Mouse (Mus musculus): ENCODE measurements around the gene Emc9. TPM values are rescaled to one million over a fixed set of nuclear protein-coding genes. Genes with fewer than 3 reads are reported as not detected.

Gene Emc9
- polyA plus RNA-seq, 1 experiment from 2014 or later = 16.6 TPM

DNA sequence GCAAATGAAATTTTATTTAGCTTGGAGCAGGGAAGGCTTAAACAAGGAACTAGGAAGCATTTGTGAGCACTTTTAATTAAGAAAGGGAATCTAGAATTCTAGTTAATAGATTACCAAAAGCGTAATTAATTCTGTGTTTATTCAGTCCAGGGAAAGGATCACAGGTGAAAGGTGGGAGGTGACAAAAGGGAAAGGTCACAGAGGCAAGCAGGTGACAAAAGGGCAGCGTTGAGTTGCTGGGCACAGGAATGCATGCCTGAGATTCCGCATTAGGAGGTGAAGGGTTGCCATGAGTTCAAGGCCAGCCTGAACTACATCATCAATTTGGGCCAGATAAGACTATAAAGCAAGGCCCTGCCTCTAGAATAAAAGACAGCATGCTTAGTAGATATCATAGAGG, 17.6 kb downstream of the Emc9 start:
- Histone ChIP-seq H3K36me3 (ENCODE audit: insufficient read depth, low read length) (peaks cover 51% of the 10 kb centered on the region), H3K9me3 (replicated peaks; ENCODE audit: low read length) (no peaks in the 10 kb centered on the region), H3K9ac (ENCODE audit: low read depth, low read length) (no peak overlapping the region), H3K27me3 (ENCODE audit: insufficient read depth, low read length) (no peaks in the 10 kb centered on the region), H3K4me3 (replicated peaks; ENCODE audit: low read depth, low read length) (no peak overlapping the region), H3K27ac (peak overlapping the region; percentile 57; the same call in 1 of the 2 replicates), H3K4me2 (ENCODE audit: low read length) (no peak overlapping the region), H3K4me1 (replicated peaks; ENCODE audit: insufficient read depth, low read length) (no peaks in the 10 kb centered on the region)
- no peak for ATAC-seq (replicated peaks; ENCODE audit: low FRiP score, low read depth)
- 76% methylated on average over 3 of the region's 3 CpGs for WGBS
- DNase-seq (ENCODE audit: low spot score) = no peak
- TF ChIP-seq CTCF (IDR thresholded peaks at IDR 0.05; ENCODE audit: low read depth) = no peak

DNA sequence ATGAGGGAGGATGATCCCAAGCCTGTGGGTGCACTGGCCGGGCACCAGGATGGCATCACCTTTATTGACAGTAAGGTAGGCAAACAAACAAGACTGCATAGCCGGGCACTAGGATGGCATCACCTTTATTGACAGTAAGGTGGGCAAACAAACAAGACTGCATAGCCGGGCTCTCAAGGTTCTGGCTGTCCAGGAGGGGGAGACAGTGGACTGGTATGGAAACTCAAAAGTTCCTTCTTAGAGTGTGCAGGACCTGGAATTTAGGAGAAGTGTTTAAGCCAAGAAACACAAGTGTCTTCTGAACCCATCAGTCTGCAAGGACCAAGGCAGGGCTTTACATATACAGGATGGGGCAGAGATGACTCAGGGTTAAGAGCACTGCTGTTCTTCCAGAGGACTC, 19.4 kb downstream of the Emc9 start:
- ATAC-seq (replicated peaks; ENCODE audit: low FRiP score, low read depth) (no peak), DNase-seq (ENCODE audit: low spot score) (peak; percentile 19)
- H3K36me3 ChIP-seq (ENCODE audit: insufficient read depth, low read length) = peaks cover 51% of the 10 kb centered on the region
- no peak overlapping the region for H3K4me2 ChIP-seq (ENCODE audit: low read length)
- no peaks in the 10 kb centered on the region for H3K9me3 ChIP-seq (replicated peaks; ENCODE audit: low read length)
- H3K27me3 ChIP-seq (ENCODE audit: insufficient read depth, low read length) = no peaks in the 10 kb centered on the region
- no peak overlapping the region for H3K9ac ChIP-seq (ENCODE audit: low read depth, low read length)
- peak; percentile 44; the same call in 1 of the 2 replicates for TF ChIP-seq CTCF (IDR thresholded peaks at IDR 0.05; ENCODE audit: low read depth)
- peaks cover 9% of the 10 kb centered on the region; the same call in 1 of the 2 replicates for H3K4me1 ChIP-seq (replicated peaks; ENCODE audit: insufficient read depth, low read length)
- H3K27ac ChIP-seq = no peak overlapping the region
- WGBS = 88% methylated on average over 3 of the region's 3 CpGs
- H3K4me3 ChIP-seq (replicated peaks; ENCODE audit: low read depth, low read length) = no peak overlapping the region

DNA sequence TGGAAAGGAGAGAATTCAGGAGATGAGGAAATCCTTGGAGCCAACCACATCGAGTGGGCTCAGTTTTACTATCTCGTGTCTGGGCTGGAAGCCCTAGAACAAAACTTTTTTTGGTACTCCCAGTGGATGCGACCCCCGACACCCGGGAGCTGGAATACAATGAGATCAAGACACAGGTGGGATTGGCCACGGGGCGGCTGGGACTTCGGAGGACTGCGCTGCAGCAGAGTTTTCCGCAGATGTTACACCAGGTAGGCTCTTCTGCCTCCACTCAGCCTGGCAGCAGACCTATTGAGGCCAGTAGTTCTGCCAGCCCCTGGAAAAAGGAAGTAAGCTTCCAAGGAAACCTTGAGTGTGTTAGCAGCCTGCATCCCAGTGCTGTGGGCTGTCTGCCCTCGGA, 21.9 kb downstream of the Emc9 start:
- no peak for ATAC-seq (replicated peaks; ENCODE audit: low FRiP score, low read depth)
- H3K4me2 ChIP-seq (ENCODE audit: low read length) = no peak overlapping the region
- 95% methylated on average over 11 of the region's 11 CpGs for WGBS

DNA sequence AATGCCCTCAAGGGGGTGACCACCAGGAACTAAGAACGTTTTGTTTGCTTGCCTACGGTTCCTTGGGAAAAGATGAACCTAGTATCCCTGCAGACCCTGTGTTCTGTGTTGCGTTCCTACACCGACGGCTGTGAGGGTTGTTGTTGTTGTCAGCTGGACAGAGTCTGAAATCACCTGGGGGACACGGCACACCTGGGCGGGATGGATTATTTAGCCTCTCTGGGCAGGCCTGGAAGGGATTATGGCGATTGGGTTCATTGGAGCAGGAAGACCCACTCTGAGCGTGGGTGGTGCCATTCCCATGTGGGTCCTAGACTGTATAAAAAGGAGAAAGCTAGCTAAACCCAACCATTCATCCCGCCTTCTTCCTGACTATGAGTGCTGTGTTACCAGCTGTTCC, 23.2 kb downstream of the Emc9 start:
- H3K4me3 ChIP-seq (replicated peaks; ENCODE audit: low read depth, low read length) = no peak overlapping the region

More for the DNA sequence above, 21.9 kb downstream of the Emc9 start:
- H3K9ac ChIP-seq (ENCODE audit: low read depth, low read length) = no peak overlapping the region
- TF ChIP-seq CTCF (IDR thresholded peaks at IDR 0.05; ENCODE audit: low read depth) = no peak
- H3K9me3 ChIP-seq (replicated peaks; ENCODE audit: low read length) = no peaks in the 10 kb centered on the region
- H3K27me3 ChIP-seq (ENCODE audit: insufficient read depth, low read length) = no peaks in the 10 kb centered on the region
- no peak for DNase-seq (ENCODE audit: low spot score)
- no peak overlapping the region for H3K4me3 ChIP-seq (replicated peaks; ENCODE audit: low read depth, low read length)
- peaks cover 37% of the 10 kb centered on the region for H3K36me3 ChIP-seq (ENCODE audit: insufficient read depth, low read length)
- H3K27ac ChIP-seq = no peak overlapping the region
- peaks cover 9% of the 10 kb centered on the region; the same call in 1 of the 2 replicates for H3K4me1 ChIP-seq (replicated peaks; ENCODE audit: insufficient read depth, low read length)

DNA sequence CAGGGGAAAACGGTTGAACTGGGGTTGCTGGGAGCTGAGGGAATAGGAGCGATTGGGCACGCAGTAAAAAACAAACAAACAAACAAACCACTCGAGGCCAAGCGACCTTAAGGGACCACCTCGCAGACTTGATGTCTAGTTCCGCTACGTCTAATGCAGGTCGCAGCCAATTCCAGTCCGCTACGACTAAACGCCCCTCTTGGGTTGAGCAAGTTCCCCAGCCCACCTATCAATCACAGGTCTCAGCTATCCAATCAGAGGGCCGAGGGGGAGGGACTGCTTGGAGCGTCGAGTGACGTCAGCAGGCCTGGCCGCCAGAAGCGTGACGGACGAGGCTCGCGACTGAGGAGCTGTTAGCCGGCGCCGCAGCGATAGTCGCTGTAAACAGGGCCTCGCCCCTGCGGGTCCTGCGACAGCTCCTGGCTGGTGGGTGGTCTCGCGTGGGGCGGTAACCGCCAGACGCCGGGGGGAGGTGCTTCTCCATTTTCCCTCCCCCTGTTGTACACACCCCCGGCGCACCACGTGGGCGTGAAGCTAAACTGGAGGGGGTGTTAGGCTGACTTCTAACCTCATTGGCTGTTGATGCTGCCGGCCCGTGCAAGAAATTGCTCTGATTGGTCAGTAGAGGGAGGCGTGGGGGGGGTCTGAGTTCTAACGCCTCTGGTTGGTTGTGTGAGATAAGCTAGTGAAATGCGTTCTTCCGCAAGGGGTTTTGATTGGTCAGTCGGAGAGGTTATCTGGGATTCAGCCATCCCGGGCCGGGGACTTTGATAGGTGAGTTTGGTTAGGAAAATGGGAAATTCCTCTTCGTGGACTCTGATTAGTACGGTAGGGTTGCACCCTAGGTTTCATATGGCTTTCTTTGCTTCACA, 24.7 kb downstream of the Emc9 start, which contains the start of gene A730061H03Rik:
Gene A730061H03Rik, minus strand, starts transcription at position 205 of the 872 bp plus-strand sequence.
- no peaks in the 10 kb centered on the region for H3K9me3 ChIP-seq (replicated peaks; ENCODE audit: low read length)
- peaks cover 15% of the 10 kb centered on the region for H3K36me3 ChIP-seq (ENCODE audit: insufficient read depth, low read length)
- ATAC-seq (replicated peaks; ENCODE audit: low FRiP score, low read depth) (peak; percentile 94), DNase-seq (ENCODE audit: low spot score) (peak; percentile 99)
- TF ChIP-seq CTCF (IDR thresholded peaks at IDR 0.05; ENCODE audit: low read depth) = no peak
- under 1% methylated on average over 51 of the region's 51 CpGs for WGBS
- peak within 1 kb of the TSS; percentile 85 for H3K4me2 ChIP-seq (ENCODE audit: low read length)
- H3K27me3 ChIP-seq (ENCODE audit: insufficient read depth, low read length) = no peaks in the 10 kb centered on the region
- H3K27ac ChIP-seq = peak within 1 kb of the TSS; percentile 100
- H3K9ac ChIP-seq (ENCODE audit: low read depth, low read length) = peak within 1 kb of the TSS; percentile 86
- H3K4me1 ChIP-seq (replicated peaks; ENCODE audit: insufficient read depth, low read length) = peaks cover 9% of the 10 kb centered on the region; the same call in 1 of the 2 replicates
- peak within 1 kb of the TSS; percentile 68 for H3K4me3 ChIP-seq (replicated peaks; ENCODE audit: low read depth, low read length)

More for the DNA sequence above, 23.2 kb downstream of the Emc9 start:
- DNase-seq (ENCODE audit: low spot score) (no peak), ATAC-seq (replicated peaks; ENCODE audit: low FRiP score, low read depth) (no peak)
- no peak for TF ChIP-seq CTCF (IDR thresholded peaks at IDR 0.05; ENCODE audit: low read depth)
- Histone ChIP-seq H3K4me1 (replicated peaks; ENCODE audit: insufficient read depth, low read length) (peaks cover 9% of the 10 kb centered on the region; the same call in 1 of the 2 replicates), H3K4me2 (ENCODE audit: low read length) (peak overlapping the region; percentile 85), H3K27me3 (ENCODE audit: insufficient read depth, low read length) (no peaks in the 10 kb centered on the region), H3K9me3 (replicated peaks; ENCODE audit: low read length) (no peaks in the 10 kb centered on the region), H3K9ac (ENCODE audit: low read depth, low read length) (no peak overlapping the region), H3K27ac (peak overlapping the region; percentile 79), H3K36me3 (ENCODE audit: insufficient read depth, low read length) (peaks cover 29% of the 10 kb centered on the region)
- WGBS = 69% methylated on average over 10 of the region's 10 CpGs

DNA sequence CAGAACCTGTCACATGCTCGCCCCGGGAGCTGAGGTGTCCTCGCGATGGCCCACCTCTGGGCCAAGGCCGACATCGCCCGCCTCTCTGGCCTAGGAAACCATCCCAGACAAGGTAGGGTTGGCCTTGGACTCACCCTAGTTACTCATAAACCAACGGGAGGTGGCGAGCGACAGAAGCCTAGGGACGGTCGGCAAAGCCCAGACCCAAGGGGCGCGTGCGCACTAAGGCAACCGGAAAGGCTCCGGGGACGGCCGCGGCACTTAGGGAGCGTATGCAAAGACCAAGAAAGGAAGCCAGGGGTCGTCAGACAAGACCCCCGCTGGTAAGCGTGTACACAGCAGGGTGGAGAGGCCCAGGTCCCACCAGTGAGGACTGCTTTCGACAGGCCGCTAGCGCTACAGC, 25.3 kb downstream of the Emc9 start, which contains the start of gene Dcaf11:
Gene Dcaf11, plus strand, starts transcription at position 208 of the 403 bp plus-strand sequence.
- peaks cover 9% of the 10 kb centered on the region; the same call in 1 of the 2 replicates for H3K36me3 ChIP-seq (ENCODE audit: insufficient read depth, low read length)
- H3K27me3 ChIP-seq (ENCODE audit: insufficient read depth, low read length) = no peaks in the 10 kb centered on the region
- H3K9ac ChIP-seq (ENCODE audit: low read depth, low read length) = peak within 1 kb of the TSS; percentile 86
- TF ChIP-seq CTCF (IDR thresholded peaks at IDR 0.05; ENCODE audit: low read depth) = peak; percentile 41; the same call in 1 of the 2 replicates
- no peaks in the 10 kb centered on the region for H3K9me3 ChIP-seq (replicated peaks; ENCODE audit: low read length)
- H3K4me2 ChIP-seq (ENCODE audit: low read length) = peak within 1 kb of the TSS; percentile 85
- DNase-seq (ENCODE audit: low spot score) (peak; percentile 98), ATAC-seq (replicated peaks; ENCODE audit: low FRiP score, low read depth) (peak; percentile 86)
- peaks cover 9% of the 10 kb centered on the region; the same call in 1 of the 2 replicates for H3K4me1 ChIP-seq (replicated peaks; ENCODE audit: insufficient read depth, low read length)
- H3K4me3 ChIP-seq (replicated peaks; ENCODE audit: low read depth, low read length) = peak within 1 kb of the TSS; percentile 68
- WGBS = 0% methylated on average over 27 of the region's 27 CpGs
- peak within 1 kb of the TSS; percentile 100 for H3K27ac ChIP-seq

Measured in kidney, postnatal 0 days (tissue).